Mouse (Mus musculus) mouse embryonic stem cell (cell line): ENCODE measurements around the gene Rad51b.

Experiments
- in situ Hi-C, 2 experiments: fragments of 300-500 bp; cut with MboI; formaldehyde crosslinking; loops; 1 replicate in 1 of 2; 3 replicates in 1 of 2; pipeline ENCODE4 v1.14.3; 2019 to 2020; ENCODE audit warnings: low sequenced_read_pairs in 2 of 2, low pct_unique_long_range_greater_than_20kb in 1 of 2, mixed read lengths in 1 of 2; ENCODE audit not compliant: unreplicated experiment in 1 of 2

Rad51b gene

DNA sequence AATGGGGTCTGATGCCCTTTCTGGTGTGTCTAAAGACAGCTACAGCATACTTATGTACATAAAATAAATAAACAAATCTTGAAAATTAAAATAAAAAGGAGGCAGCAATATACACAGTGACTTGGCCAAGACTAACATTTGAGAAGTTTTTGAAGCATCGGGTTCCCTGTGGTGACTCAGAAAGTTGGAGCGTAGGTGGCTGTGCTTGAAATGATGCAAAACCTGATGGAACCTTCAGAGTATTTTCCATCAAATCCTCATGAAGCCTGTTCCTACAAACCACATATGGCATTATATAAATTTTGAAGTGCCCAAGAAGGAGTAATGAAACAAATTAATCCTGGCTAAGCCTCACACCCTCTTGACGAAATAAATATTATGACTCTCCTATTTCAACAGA, 474.7 kb downstream of the Rad51b start:
- in situ Hi-C loops: no loop called here

DNA sequence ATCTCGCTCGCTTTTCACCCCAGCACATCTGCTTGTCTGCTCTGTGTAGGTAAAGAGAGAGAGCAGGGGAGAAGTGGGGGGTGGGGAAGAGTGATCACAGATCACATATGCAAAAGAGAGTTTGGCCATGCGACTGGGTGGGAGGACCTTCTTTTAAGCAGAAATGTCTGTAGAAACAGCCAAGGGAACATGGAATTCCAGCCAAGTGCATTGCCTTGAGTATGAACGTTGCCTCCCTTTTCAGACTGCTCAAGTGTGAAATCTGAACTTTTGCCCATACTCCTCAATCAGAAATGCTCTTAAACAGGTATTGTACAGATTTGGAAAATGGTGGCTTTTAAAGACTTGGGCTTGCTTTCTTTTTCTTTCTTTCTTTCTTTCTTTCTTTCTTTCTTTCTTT, 476.2 kb downstream of the Rad51b start:
- in situ Hi-C loops: no loop called here

DNA sequence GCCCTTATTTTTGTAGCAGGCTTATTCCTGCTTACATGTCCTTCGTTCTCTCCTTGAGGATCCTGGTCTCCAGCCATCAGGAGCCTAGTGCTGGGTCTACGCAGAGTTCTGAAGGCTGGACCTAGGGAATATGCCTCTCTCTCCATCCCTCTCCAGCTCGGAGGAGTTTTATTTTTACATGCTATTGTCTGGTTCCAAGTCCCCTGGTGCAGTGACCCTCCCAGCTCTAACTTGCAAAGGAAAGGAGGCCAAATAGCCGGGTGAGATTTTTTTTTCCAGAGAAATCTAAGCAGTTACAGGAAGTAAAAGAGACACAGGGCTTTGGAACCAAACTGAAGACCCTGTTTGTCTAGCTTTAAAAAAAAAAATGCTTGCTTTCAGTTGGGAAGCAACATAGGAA, 477.5 kb downstream of the Rad51b start:
- in situ Hi-C loops: no loop called here

DNA sequence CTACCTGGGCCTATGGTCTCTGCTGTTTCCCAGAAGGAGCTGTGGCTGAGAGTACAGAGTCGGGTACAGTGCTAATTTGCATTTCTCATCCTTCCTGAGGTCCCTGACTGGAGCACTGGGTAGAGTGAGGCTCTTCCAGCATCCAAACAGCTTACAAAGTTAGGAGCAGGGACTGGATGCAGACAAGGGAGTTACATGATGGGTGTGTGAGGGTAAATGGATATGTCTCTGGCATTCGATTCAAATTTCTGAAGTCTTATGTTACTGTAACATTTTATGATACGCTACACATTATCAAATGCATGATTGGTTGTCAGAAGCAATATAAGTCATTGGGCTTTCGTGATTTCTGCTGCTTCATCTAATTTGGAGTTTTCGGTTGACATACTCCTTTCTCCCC, 479.7 kb downstream of the Rad51b start:
- in situ Hi-C loops: loop anchor here in 1 of 2 experiments (25.0 kb wide), 1 partner anchor 415 kb away; no protein-coding TSS in a partner anchor

DNA sequence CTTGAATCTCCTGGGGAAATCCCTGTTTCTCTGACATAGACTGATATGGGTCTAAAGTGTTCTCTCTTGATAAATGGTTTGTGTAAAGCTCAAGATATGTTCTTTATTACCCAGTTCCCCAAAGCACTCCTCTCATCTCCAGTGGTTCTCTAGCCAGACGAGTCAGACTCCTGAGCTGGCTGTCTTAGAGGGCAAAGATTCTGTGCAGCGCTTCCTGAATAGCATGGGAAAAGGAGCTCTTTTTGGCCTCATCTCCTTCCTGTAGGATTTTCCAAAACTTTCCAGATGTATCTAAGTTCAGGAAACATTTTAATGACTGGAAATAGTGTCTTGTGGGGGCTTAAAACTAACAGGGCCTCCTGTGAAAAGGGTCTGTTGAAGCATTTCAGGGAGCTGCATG, 483.7 kb downstream of the Rad51b start:
- in situ Hi-C loops: loop anchor here in 1 of 2 experiments (25.0 kb wide), 1 partner anchor 418 kb away; no protein-coding TSS in a partner anchor

DNA sequence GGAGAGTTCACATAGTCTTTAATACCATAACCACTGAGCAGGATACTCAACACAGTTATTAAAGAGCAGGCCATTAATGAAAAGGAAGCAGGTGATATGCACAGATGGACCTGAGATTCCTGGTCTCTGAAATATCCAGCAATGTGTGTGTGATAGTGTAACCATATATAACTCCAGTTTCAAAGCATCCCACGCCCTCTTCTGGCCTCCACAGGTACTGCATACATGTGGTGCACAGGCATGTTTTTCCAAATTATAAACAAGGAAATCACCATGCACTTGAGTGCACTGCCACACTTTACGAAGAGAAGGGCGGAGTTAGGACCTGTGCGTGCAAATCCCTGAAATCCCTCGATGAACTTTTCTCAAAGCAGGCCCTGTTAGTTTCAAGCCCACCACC, 484.7 kb downstream of the Rad51b start:
- in situ Hi-C loops: loop anchor here in 1 of 2 experiments (25.0 kb wide), 1 partner anchor 419 kb away; no protein-coding TSS in a partner anchor

DNA sequence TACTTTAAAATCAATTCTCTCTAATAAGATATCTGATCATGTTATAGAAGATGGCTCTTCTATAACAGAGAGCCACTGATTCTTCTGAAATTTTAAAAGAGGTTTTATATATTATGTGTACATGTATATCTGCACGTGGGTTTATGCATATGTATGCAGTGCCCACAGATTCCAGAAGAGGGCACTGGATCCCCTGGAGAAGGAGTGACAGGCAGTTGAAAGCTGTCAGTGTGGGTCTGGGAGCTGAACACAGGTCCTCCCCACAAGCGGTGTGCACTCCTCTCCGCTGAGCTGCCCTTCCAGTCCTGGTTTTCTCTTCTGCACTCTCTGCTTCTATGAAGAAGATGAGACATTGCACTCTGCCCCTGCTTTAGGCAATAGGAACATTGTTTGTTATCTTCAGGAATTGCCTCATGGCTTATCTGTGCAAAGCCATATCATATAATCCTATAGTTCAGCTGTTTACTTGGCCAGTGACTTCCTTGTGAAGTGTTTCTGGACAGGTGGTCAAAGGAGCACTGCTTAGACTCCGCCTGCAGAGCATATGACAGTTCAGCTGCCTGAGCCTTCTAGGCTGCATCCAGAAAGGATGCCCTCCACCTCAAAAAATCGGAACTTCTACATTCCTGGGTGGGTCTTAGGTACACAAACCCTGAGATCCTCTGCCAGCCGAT, 485.5 kb downstream of the Rad51b start:
- in situ Hi-C loops: loop anchor here in 1 of 2 experiments (25.0 kb wide), 1 partner anchor 420 kb away; no protein-coding TSS in a partner anchor

DNA sequence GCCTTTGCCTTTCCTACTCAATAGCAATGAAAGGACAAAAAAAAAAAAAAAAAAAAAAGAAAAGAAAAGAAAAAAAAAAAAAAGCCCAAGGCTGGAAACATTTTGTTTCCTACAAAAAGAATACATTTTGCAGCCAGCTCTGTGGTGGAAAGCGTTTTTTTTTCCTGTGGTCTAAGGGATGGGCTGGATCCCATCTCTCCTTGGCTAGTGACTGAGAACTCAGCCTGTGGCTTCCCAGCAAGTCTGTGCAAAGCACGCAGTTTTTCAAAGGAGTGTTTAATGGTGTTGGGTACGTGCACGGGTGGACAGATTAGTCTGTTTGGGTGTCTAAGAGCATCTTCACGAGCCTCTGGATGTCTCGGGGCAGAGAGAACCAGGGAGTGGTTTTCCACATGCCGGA, 487.1 kb downstream of the Rad51b start:
- in situ Hi-C loops: loop anchor here in 1 of 2 experiments (25.0 kb wide), 1 partner anchor 422 kb away; no protein-coding TSS in a partner anchor

DNA sequence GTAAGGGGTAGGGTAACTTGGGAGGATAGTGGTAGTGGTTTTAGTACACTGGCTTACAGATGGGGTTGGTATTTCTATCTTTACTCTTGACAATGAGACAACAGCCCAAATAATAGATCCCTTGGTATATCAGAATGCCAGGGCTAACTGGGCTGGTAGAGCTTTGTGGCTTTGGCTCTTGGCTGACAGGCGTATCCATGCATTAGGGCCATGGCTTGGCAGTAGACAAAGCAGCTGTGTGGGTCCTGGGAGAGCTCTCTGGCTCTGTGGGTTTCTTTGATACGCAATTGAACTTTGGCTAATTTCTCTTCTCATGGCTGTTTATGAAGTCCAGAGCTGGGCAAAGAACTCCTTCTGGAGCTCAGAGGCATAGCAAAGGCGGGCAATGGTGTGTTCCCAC, 488.6 kb downstream of the Rad51b start:
- in situ Hi-C loops: loop anchor here in 1 of 2 experiments (25.0 kb wide), 1 partner anchor 423 kb away; no protein-coding TSS in a partner anchor

DNA sequence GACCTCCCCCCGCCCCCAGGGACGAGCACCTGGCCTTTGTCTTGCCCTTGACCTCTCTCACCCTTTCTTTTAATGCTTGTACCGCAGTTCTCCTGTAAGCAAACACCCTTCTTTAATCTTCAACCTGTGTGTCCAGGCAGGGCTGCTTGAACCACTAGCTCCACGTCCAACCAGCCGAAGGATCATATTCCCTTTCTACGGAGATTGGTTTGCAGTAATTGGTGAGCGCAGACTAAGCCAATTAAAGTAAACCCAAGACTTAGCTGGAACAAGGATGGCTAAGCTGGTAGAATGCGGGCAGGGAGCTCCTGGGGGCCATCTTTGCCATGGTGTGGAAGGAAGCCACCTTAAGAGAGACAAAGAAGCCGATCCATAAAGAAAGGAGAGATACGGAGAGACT, 490.5 kb downstream of the Rad51b start:
- in situ Hi-C loops: loop anchor here in 1 of 2 experiments (25.0 kb wide), 1 partner anchor 425 kb away; no protein-coding TSS in a partner anchor

DNA sequence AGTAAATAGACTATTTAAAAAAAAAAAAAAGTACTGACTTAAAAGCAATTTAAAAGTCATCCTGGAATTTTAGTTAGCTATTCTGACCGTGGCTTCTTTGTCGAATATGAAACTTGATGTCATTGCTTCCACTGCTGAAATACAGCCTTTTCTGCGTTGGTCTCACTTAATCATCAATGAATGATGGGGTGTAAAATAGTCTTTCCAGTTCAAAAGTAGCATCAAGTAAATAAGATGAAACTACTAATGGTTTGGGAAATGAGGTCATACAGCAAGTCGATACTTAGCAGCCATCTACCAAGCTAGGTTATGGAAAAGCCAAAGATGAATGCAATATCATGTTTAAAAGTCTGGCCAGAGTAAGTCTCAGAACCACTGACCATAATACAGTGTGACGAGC, 491.3 kb downstream of the Rad51b start:
- in situ Hi-C loops: loop anchor here in 1 of 2 experiments (25.0 kb wide), 1 partner anchor 426 kb away; no protein-coding TSS in a partner anchor

DNA sequence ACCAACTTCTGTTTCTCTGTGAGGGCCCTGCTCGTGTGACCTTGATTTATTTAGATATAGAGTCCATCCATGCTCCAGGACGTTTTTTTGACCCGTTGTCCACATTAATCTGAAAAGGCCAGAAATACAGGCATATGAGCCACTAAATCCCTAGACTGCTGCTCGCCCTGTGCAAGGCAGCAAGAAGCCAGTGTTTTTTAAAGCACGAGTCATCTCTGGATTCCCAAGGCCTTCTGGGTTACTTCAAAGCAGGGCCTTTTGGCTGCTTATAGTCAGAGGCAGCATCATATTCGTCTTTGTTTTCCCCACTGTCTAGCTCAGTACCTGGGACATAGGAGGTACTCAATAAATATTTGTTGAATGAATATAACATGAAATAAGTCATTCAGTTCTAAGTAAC, 492.4 kb downstream of the Rad51b start:
- in situ Hi-C loops: loop anchor here in 1 of 2 experiments (25.0 kb wide), 1 partner anchor 427 kb away; no protein-coding TSS in a partner anchor

DNA sequence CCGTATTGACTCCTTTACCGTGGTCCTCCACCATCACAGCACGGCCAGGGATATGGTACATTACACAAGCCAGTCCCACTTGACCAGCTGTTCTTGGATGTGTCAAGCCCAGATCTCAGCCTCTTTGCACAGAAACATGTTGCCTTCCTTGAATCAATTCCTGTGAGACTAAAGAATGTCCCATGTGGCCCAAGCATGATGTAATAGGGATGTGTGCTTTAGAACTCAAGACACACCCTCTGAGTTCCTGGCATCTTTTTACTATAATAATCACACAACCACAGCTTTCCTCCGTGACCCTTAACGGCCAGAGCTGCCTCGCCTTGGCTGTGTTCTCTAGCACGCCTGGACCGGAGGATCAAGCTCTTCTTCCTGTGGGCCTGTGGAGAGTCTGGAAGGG, 496.3 kb downstream of the Rad51b start:
- in situ Hi-C loops: loop anchor here in 1 of 2 experiments (25.0 kb wide), 1 partner anchor 431 kb away; no protein-coding TSS in a partner anchor

DNA sequence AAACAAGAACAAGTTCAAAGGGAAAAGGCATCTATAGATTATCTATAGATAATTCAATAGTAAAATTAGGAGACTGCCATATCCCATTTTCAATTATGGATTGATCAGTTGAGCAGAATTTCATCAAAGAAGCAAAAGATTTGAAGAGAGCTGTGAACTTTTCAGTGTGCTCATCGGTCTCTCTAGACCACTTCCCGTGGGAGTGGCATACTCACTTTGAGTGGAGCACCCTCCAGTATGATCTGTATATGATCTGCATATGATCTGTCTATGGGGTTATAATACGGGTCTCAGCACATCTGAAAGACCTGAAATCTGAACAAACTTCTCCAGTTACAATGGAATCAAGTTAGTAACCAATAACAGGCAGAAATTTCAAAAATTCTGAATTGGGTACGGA, 497.7 kb downstream of the Rad51b start:
- in situ Hi-C loops: loop anchor here in 1 of 2 experiments (25.0 kb wide), 1 partner anchor 433 kb away; no protein-coding TSS in a partner anchor

DNA sequence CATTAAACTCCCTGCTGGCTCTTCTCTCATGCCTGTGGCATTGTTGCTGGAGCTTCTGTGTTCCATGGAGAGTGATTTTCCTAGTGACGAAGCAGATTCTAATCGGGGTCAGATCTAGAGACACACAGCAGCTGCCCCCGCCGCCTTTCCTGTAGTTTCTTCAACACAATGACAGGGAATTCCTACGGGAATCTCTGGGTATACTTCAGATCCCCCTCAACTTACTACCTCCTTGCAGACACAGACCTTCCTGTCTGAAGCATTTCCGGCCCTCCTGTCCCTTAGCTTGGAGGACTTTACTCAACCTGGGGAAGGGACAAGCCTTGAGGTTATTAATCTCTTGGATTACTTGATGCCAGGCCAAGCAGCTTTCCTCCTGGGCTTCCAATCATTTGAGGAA, 499.2 kb downstream of the Rad51b start:
- in situ Hi-C loops: loop anchor here in 1 of 2 experiments (25.0 kb wide), 1 partner anchor 434 kb away; no protein-coding TSS in a partner anchor

DNA sequence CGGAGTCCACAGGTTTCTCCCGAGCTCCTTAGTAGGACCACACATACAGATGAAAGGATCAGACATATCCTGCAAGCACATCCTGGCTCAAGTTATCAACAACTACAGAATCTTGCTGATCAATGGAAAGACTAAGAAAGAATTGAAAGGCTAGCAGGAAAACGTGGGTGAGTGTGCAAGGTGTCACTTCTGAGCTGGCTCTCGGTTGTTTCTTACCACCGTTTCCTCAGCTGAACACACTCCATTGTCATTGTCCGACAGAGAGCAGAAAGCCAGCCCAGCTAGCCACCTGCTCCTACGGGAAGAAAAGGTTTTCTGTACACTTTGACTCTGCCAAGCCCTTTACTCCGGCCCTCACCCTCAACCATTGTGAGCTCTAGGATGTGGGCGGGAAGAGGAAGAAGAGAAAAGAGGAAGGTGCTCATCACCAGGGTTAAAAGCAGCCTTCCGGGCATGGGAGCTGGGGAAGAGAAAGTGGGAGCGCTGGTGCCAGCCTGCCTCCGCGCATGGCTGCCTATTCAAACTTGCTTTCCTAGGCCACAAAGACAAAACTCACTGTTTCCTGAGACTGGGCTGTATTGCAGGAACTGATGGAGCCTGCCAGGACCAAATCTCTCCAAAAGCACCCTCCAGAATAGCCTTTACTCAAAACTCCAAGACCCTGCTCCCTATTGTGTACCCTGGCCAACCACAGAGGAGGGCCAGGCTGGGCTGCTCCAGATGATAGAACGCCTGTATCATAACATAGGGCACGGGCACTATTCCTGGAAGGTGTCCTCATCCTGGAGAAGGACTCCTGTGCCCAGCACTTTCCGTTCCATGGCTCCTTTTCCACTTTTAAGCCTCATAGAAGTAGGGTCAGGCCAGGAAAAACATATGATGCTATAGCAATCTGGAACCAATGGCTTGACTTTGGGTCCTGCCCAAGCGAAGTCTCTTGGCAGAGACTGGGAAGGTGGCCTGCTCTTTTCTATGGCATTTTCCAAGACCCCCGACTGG, 500.0 kb downstream of the Rad51b start:
- in situ Hi-C loops: loop anchor here in 1 of 2 experiments (25.0 kb wide), 1 partner anchor 435 kb away; no protein-coding TSS in a partner anchor

DNA sequence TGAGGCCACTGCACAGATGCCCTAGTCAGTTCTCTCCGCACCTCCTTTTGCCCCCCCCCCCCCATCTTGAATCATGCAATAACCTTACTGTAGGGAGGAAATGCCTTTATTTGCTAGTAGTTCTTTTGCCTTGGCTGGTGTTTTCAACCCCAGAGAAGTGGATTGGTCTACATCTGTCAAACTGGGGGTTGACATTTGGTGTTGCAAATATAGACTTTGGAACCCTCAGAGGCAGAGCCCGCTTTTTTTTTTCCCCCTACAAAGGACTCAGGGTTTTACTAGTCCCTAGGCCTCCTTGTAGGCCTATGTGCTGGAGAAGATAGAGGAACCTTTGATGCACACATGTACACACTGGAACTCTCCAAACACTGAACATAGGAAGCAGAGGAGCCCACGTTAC, 501.4 kb downstream of the Rad51b start:
- in situ Hi-C loops: loop anchor here in 1 of 2 experiments (25.0 kb wide), 1 partner anchor 436 kb away; no protein-coding TSS in a partner anchor

DNA sequence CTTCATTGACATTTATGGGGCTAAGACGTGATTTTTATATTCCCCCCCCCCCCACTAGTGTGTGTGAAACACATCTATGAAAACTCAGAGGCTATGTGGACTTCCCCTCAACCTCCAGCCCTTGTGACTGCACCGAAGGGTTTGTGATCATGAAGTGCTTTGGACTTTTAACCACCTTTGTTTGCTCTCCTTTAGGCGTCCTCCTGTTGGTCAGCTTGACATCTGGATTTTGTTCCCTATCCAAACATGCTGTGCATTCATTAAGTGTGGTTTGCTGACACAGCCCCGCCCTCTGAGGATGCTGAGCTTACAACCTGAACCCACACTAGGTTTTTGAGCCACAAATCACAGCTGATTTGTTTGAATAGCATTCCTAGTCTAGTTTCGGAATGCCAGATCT, 502.3 kb downstream of the Rad51b start:
- in situ Hi-C loops: loop anchor here in 1 of 2 experiments (25.0 kb wide), 1 partner anchor 437 kb away; no protein-coding TSS in a partner anchor
